Mouse (Mus musculus) heart, postnatal 0 days (tissue): ENCODE data around the gene S1pr1. TPM values are rescaled to one million over a fixed set of nuclear protein-coding genes. Genes with fewer than 3 reads are reported as not detected.

Source experiments
- ATAC-seq: fragments of 200-750 bp; cut with Nextera tagmentation; 2 replicates; pipeline ENCODE4 v1.8.0; 2017; ENCODE audit warnings: low read depth, moderate number of reproducible peaks, moderate library complexity; ENCODE audit not compliant: insufficient read depth
- DNase-seq: peaks from one replicate; pipeline ENCODE4 v3.0.0-alpha.2; 2016; ENCODE audit warnings: low spot score
- H3K27ac ChIP-seq: fragments of 300-500 bp; sonication (generic); 2 replicates; pipeline ENCODE4 v1.5.1; 2014; ENCODE audit warnings: low read depth, mild to moderate bottlenecking
- H3K27me3 ChIP-seq: fragments of 300-500 bp; sonication (generic); 2 replicates; pipeline ENCODE4 v1.6.1; 2014; ENCODE audit warnings: low read length, mixed read lengths; ENCODE audit not compliant: control insufficient read depth, insufficient read depth
- H3K36me3 ChIP-seq: fragments of 300-500 bp; sonication (generic); replicated peaks from 2 replicates; pipeline ENCODE4 v1.6.1; 2014; ENCODE audit warnings: low read length, mixed read lengths; ENCODE audit not compliant: control insufficient read depth, insufficient read depth
- H3K4me1 ChIP-seq: fragments of 300-500 bp; sonication (generic); 2 replicates; pipeline ENCODE4 v1.6.1; 2014; ENCODE audit warnings: antibody characterized with exemption; ENCODE audit not compliant: control insufficient read depth, insufficient read depth
- H3K4me2 ChIP-seq: fragments of 300-500 bp; sonication (generic); 2 replicates; pipeline ENCODE4 v1.6.1; 2014; ENCODE audit warnings: low read depth, mild to moderate bottlenecking, low read length, moderate library complexity
- H3K4me3 ChIP-seq: fragments of 300-500 bp; sonication (generic); 2 replicates; pipeline ENCODE4 v1.5.1; 2014; ENCODE audit warnings: low read depth, low read length
- H3K9ac ChIP-seq: fragments of 300-500 bp; sonication (generic); replicated peaks from 2 replicates; pipeline ENCODE4 v1.6.1; 2014; ENCODE audit warnings: low read depth, low read length, mixed read lengths
- H3K9me3 ChIP-seq: fragments of 300-500 bp; sonication (generic); replicated peaks from 2 replicates; pipeline ENCODE4 v1.6.1; 2016; ENCODE audit warnings: low read length; ENCODE audit not compliant: control insufficient read depth
- CTCF ChIP-seq: IDR thresholded peaks from 2 replicates; pipeline ENCODE4 v1.5.1; 2016; ENCODE audit warnings: antibody characterized with exemption, control low read depth, low read depth
- EP300 ChIP-seq: IDR thresholded peaks from 2 replicates; pipeline ENCODE4 v1.6.1; 2016; ENCODE audit warnings: antibody characterized with exemption, low read depth
- WGBS: fragments of 180-500 bp; shearing (Covaris S2); extraction: QIAGEN DNeasy Blood & Tissue Kit; methylation state at CpG from one replicate; pipeline ENCODE4 v1.1.7; 2014; 5-methylcytosine and 5-hydroxymethylcytosine counted together
- polyA plus RNA-seq: library from polyadenylated mRNA; unstranded; fragments of >200 nt; fragmentation: Nextera tagmentation; extraction: Ambion mirVana; gene quantifications from 2 replicates; pipeline ENCODE4 v1.2.1, GENCODE M21; 2015
- total RNA-seq: library from RNA; depleted of rRNA; stranded (reverse); fragments of >200 nt; gene quantifications from 2 replicates; pipeline ENCODE4 v1.2.3, GENCODE M21; 2014; ENCODE audit warnings: low replicate concordance

S1pr1 gene
- total and polyA plus RNA-seq, 2 experiments from 2014 or later: 74.6 to 160 TPM

- Histone ChIP-seq H3K4me3 (no peak overlapping the region), H3K27me3 (no peaks in the 10 kb centered on the region), H3K9ac (no peak overlapping the region), H3K4me2 (no peak overlapping the region), H3K4me1 (0 out of 2 replicates have a peak, but pooled peaks cover 5% of the 10 kb centered on the region), H3K36me3 (peaks cover 32% of the 10 kb centered on the region), H3K9me3 (no peaks in the 10 kb centered on the region), H3K27ac (no peak overlapping the region)
- DNase-seq (no peak), ATAC-seq (no peak)
- 68% methylated on average over 9 of the region's 9 CpGs for WGBS
- no peak for TF ChIP-seq CTCF
- no peak for TF ChIP-seq EP300
These were observed 10.5 kb downstream of the S1pr1 start for GRCm38 (mm10) chr3:115704254-115704908.

- H3K9ac ChIP-seq: no peak overlapping the region
- TF ChIP-seq EP300: no peak
- TF ChIP-seq CTCF: no peak
- WGBS: 93% methylated on average over 8 of the region's 8 CpGs
These were observed 11.2 kb downstream of the S1pr1 start for GRCm38 (mm10) chr3:115703720-115704119.

GRCm38 (mm10) chr3:115702089-115702488, 12.8 kb downstream of the S1pr1 start:
- Histone ChIP-seq H3K4me1 (no peaks in the 10 kb centered on the region), H3K9me3 (no peaks in the 10 kb centered on the region), H3K36me3 (peaks cover 21% of the 10 kb centered on the region), H3K4me2 (no peak overlapping the region), H3K27ac (no peak overlapping the region), H3K4me3 (no peak overlapping the region), H3K9ac (no peak overlapping the region), H3K27me3 (no peaks in the 10 kb centered on the region)
- ATAC-seq: no peak
- WGBS: 39% methylated on average over 2 of the region's 2 CpGs
- DNase-seq: no peak
- TF ChIP-seq CTCF (no peak), EP300 (no peak)

More at GRCm38 (mm10) chr3:115703720-115704119, 11.2 kb downstream of the S1pr1 start:
- peaks cover 31% of the 10 kb centered on the region for H3K36me3 ChIP-seq
- 0 out of 2 replicates have a peak, but pooled peaks cover under 1% of the 10 kb centered on the region for H3K4me1 ChIP-seq
- no peak for DNase-seq
- no peak overlapping the region for H3K4me3 ChIP-seq
- no peak overlapping the region for H3K4me2 ChIP-seq
- H3K9me3 ChIP-seq: no peaks in the 10 kb centered on the region
- no peaks in the 10 kb centered on the region for H3K27me3 ChIP-seq
- H3K27ac ChIP-seq: no peak overlapping the region
- ATAC-seq: no peak

- Histone ChIP-seq H3K9ac (no peak overlapping the region), H3K4me2 (no peak overlapping the region), H3K27me3 (no peaks in the 10 kb centered on the region), H3K27ac (no peak overlapping the region), H3K4me3 (no peak overlapping the region), H3K9me3 (no peaks in the 10 kb centered on the region), H3K4me1 (no peaks in the 10 kb centered on the region), H3K36me3 (0 out of 2 replicates have a peak, but pooled peaks cover 9% of the 10 kb centered on the region)
- WGBS: 77% methylated on average over 8 of the region's 8 CpGs
- no peak for ATAC-seq
- TF ChIP-seq EP300 (no peak), CTCF (no peak)
- DNase-seq: no peak
These were observed 19.5 kb downstream of the S1pr1 start for GRCm38 (mm10) chr3:115695194-115695891.

- WGBS: 83% methylated on average over 5 of the region's 5 CpGs
- ATAC-seq: no peak
- H3K9me3 ChIP-seq: no peaks in the 10 kb centered on the region
- H3K36me3 ChIP-seq: 0 out of 2 replicates have a peak, but pooled peaks cover 9% of the 10 kb centered on the region
- TF ChIP-seq EP300 (no peak), CTCF (no peak)
- H3K4me1 ChIP-seq: no peaks in the 10 kb centered on the region
- no peak overlapping the region for H3K27ac ChIP-seq
- H3K27me3 ChIP-seq: no peaks in the 10 kb centered on the region
- H3K4me2 ChIP-seq: no peak overlapping the region
- DNase-seq: no peak
- H3K4me3 ChIP-seq: no peak overlapping the region
- H3K9ac ChIP-seq: no peak overlapping the region
These were observed 20.7 kb downstream of the S1pr1 start for GRCm38 (mm10) chr3:115694168-115694567.
